Mouse (Mus musculus) stomach, embryonic 16.5 days (tissue): ENCODE measurements around the gene Rcan2. TPM values are rescaled to one million over a fixed set of nuclear protein-coding genes. Genes with fewer than 3 reads are reported as not detected.

Source experiments
- ATAC-seq: fragments of 200-750 bp; cut with Nextera tagmentation; 2 replicates; pipeline ENCODE4 v1.8.0; 2017; ENCODE audit warnings: moderate number of reproducible peaks, moderate TSS enrichment; ENCODE audit not compliant: insufficient read depth, low FRiP score
- H3K27ac ChIP-seq: fragments of 300-500 bp; sonication (generic); 2 replicates; pipeline ENCODE4 v1.5.1; 2014; ENCODE audit warnings: low read length
- H3K27me3 ChIP-seq: fragments of 300-500 bp; sonication (generic); 2 replicates; pipeline ENCODE4 v1.6.1; 2014; ENCODE audit warnings: low read length, control low read depth, mixed read lengths; ENCODE audit not compliant: control insufficient read depth, insufficient read depth
- H3K36me3 ChIP-seq: fragments of 300-500 bp; sonication (generic); 2 replicates; pipeline ENCODE4 v1.6.1; 2014; ENCODE audit warnings: low read length; ENCODE audit not compliant: control insufficient read depth, insufficient read depth
- H3K4me1 ChIP-seq: fragments of 300-500 bp; sonication (generic); 2 replicates; pipeline ENCODE4 v1.6.1; 2014; ENCODE audit warnings: low read length, control low read depth, mixed read lengths; ENCODE audit not compliant: control insufficient read depth, insufficient read depth
- H3K4me2 ChIP-seq: fragments of 300-500 bp; sonication (generic); 2 replicates; pipeline ENCODE4 v1.6.1; 2014; ENCODE audit warnings: low read depth, low read length, mixed read lengths
- H3K4me3 ChIP-seq: fragments of 300-500 bp; sonication (generic); replicated peaks from 2 replicates; pipeline ENCODE4 v1.5.1; 2014; ENCODE audit warnings: mild to moderate bottlenecking, low read length
- H3K9ac ChIP-seq: fragments of 300-500 bp; sonication (generic); 2 replicates; pipeline ENCODE4 v1.6.1; 2014; ENCODE audit warnings: low read length
- H3K9me3 ChIP-seq: fragments of 300-500 bp; sonication (generic); replicated peaks from 2 replicates; pipeline ENCODE4 v1.6.1; 2016; ENCODE audit warnings: low read length, control low read depth; ENCODE audit not compliant: control insufficient read depth
- WGBS: fragments of 180-500 bp; shearing (Covaris S2); extraction: QIAGEN DNeasy Blood & Tissue Kit; methylation state at CpG from one replicate; pipeline ENCODE4 v1.1.7; 2014; 5-methylcytosine and 5-hydroxymethylcytosine counted together
- polyA plus RNA-seq: library from polyadenylated mRNA; unstranded; fragments of >200 nt; fragmentation: Nextera tagmentation; extraction: Ambion mirVana; gene quantifications from 2 replicates; pipeline ENCODE4 v1.2.1, GENCODE M21; 2015

Rcan2 gene
- polyA plus RNA-seq, 1 experiment from 2014 or later: 12.0 TPM

- H3K4me2 ChIP-seq: no peak overlapping the region
- H3K36me3 ChIP-seq: peaks cover 3% of the 10 kb centered on the region; the same call in 1 of the 2 replicates
- ATAC-seq: no peak
- WGBS: 77% methylated on average over 12 of the region's 12 CpGs
- H3K27ac ChIP-seq: peak overlapping the region; percentile 22; the same call in 1 of the 2 replicates
- no peaks in the 10 kb centered on the region for H3K4me1 ChIP-seq
- H3K9ac ChIP-seq: no peak overlapping the region
- H3K9me3 ChIP-seq: no peaks in the 10 kb centered on the region
- no peaks in the 10 kb centered on the region for H3K27me3 ChIP-seq
- H3K4me3 ChIP-seq: no peak overlapping the region
These were observed 276.1 kb downstream of the Rcan2 start for GRCm38 (mm10) chr17:44077146-44077842.

- no peak overlapping the region for H3K9ac ChIP-seq
- no peak overlapping the region for H3K4me3 ChIP-seq
- peak overlapping the region; percentile 22; the same call in 1 of the 2 replicates for H3K27ac ChIP-seq
- 64% methylated on average over 2 of the region's 2 CpGs for WGBS
- H3K36me3 ChIP-seq: peaks cover 3% of the 10 kb centered on the region; the same call in 1 of the 2 replicates
- no peaks in the 10 kb centered on the region for H3K27me3 ChIP-seq
- H3K9me3 ChIP-seq: no peaks in the 10 kb centered on the region
- H3K4me2 ChIP-seq: no peak overlapping the region
- no peaks in the 10 kb centered on the region for H3K4me1 ChIP-seq
- ATAC-seq: no peak
These were observed 276.7 kb downstream of the Rcan2 start for GRCm38 (mm10) chr17:44077843-44078160.

GRCm38 (mm10) chr17:44078631-44079350 lies 277.6 kb downstream of the Rcan2 start, which contains the start of gene Enpp5:
TSS of gene Enpp5 (plus strand) at chr17:44078813.
- H3K4me2 ChIP-seq: peak within 1 kb of the TSS; percentile 71
- no peaks in the 10 kb centered on the region for H3K4me1 ChIP-seq
- under 1% methylated on average over 31 of the region's 31 CpGs for WGBS
- H3K27ac ChIP-seq: peak within 1 kb of the TSS; percentile 80
- peak within 1 kb of the TSS; percentile 49 for H3K4me3 ChIP-seq
- ATAC-seq: peak; percentile 94
- no peaks in the 10 kb centered on the region for H3K27me3 ChIP-seq
- H3K9me3 ChIP-seq: no peaks in the 10 kb centered on the region
- peaks cover 3% of the 10 kb centered on the region; the same call in 1 of the 2 replicates for H3K36me3 ChIP-seq
- H3K9ac ChIP-seq: peak within 1 kb of the TSS; percentile 73

- Histone ChIP-seq H3K36me3 (peaks cover 3% of the 10 kb centered on the region; the same call in 1 of the 2 replicates), H3K27ac (no peak overlapping the region), H3K4me1 (no peaks in the 10 kb centered on the region), H3K9me3 (no peaks in the 10 kb centered on the region), H3K4me3 (no peak overlapping the region), H3K9ac (no peak overlapping the region), H3K4me2 (no peak overlapping the region), H3K27me3 (no peaks in the 10 kb centered on the region)
- WGBS: 90% methylated on average over 4 of the region's 4 CpGs
- ATAC-seq: no peak
These were observed 282.0 kb downstream of the Rcan2 start for GRCm38 (mm10) chr17:44083156-44083555.

- H3K27me3 ChIP-seq: no peaks in the 10 kb centered on the region
- no peak overlapping the region for H3K4me2 ChIP-seq
- no peak for ATAC-seq
- no peaks in the 10 kb centered on the region for H3K36me3 ChIP-seq
- no peak overlapping the region for H3K27ac ChIP-seq
- no peaks in the 10 kb centered on the region for H3K4me1 ChIP-seq
- no peaks in the 10 kb centered on the region for H3K9me3 ChIP-seq
- H3K4me3 ChIP-seq: no peak overlapping the region
- 91% methylated on average over 3 of the region's 3 CpGs for WGBS
- H3K9ac ChIP-seq: no peak overlapping the region
These were observed 287.1 kb downstream of the Rcan2 start for GRCm38 (mm10) chr17:44088226-44088625.

Other genes starting within 250 kb of the Rcan2 start
- 9.8 and 12.5 TPM in 2 replicates for gene Pla2g7, start 233.3 kb upstream of the Rcan2 start, polyA plus RNA-seq
- gene Tdrd6, start 171.1 kb upstream of the Rcan2 start, polyA plus RNA-seq: 0.14 TPM in 1 of 2 replicates, not detected in the other
- gene Slc25a27, start 134.1 kb upstream of the Rcan2 start, polyA plus RNA-seq: 15.0 and 20.2 TPM in 2 replicates
- gene Cyp39a1, start 133.9 kb upstream of the Rcan2 start, polyA plus RNA-seq: 26.3 and 28.0 TPM in 2 replicates